12 mouse cellular contexts compared by ENCODE assay signal in genomic region chr4:118059816-118060475, GRCm38 (mm10).
DNase-seq lines count a peak whose midpoint lies in the region; ATAC-seq and TF ChIP-seq lines count a peak whose summit lies in the region.
"Had no signal": no experiment of that assay in that cellular context is flagged by ENCODE, and none has a peak within 500 bp of the region (broad histone marks: within the 10 kb centered on the region; RNA-seq: fewer than 3 reads in every experiment).

No protein-coding gene starts in this region.

- H3K27ac ChIP-seq in forebrain, embryonic 14.5 days (ENCODE audit: low read depth, low read length), result peak overlapping the region; percentile 5; the same call in 1 of the 2 replicates
- H3K27ac ChIP-seq in forebrain, embryonic 10.5 days, result no peak overlapping the region
- H3K27ac ChIP-seq in kidney, adult 2 months (ENCODE audit: insufficient read depth, low read depth, low read length), result 0 out of 2 replicates have a peak overlapping the region, but pooled peaks have one; percentile 5
- H3K27ac ChIP-seq in limb, embryonic 10.5 days, result peak overlapping the region; percentile 87
- H3K27ac ChIP-seq: hindbrain, postnatal 0 days; left cerebral cortex, adult 2 months; macrophage had no signal

- H3K27me3 ChIP-seq in forebrain, embryonic 14.5 days (replicated peaks; ENCODE audit: control insufficient read depth, insufficient read depth, low read length), result no peaks in the 10 kb centered on the region
- H3K27me3 ChIP-seq in forebrain, embryonic 10.5 days (ENCODE audit: poor library complexity, severe bottlenecking), result no peaks in the 10 kb centered on the region
- no peaks in the 10 kb centered on the region for H3K27me3 ChIP-seq in kidney, adult 2 months (replicated peaks; ENCODE audit: control insufficient read depth, insufficient read depth, low read length)
- H3K27me3 ChIP-seq in limb, embryonic 10.5 days (ENCODE audit: low read depth, poor library complexity, severe bottlenecking), result no peaks in the 10 kb centered on the region

- no peak overlapping the region for H3K4me3 ChIP-seq in forebrain, embryonic 14.5 days (ENCODE audit: low read depth, low read length)
- H3K4me3 ChIP-seq in forebrain, embryonic 10.5 days, result no peak overlapping the region
- no peak overlapping the region for H3K4me3 ChIP-seq in kidney, adult 2 months (ENCODE audit: insufficient read depth, low read depth, low read length)
- no peak overlapping the region for H3K4me3 ChIP-seq in limb, embryonic 10.5 days
- H3K4me3 ChIP-seq: left cerebral cortex, adult 2 months had no signal

- 56% methylated on average over 11 of the region's 11 CpGs for WGBS in forebrain, embryonic 14.5 days
- 68% methylated on average over 11 of the region's 11 CpGs for WGBS in forebrain, embryonic 10.5 days
- WGBS in kidney, adult 2 months, result 62% methylated on average over 11 of the region's 11 CpGs
- WGBS in limb, embryonic 10.5 days, result 48% methylated on average over 11 of the region's 11 CpGs

- no peak for TF ChIP-seq POLR2A in kidney, adult 2 months (IDR thresholded peaks at IDR 0.05; ENCODE audit: low read depth, low read length)

- H3K9me3 ChIP-seq in forebrain, embryonic 14.5 days (replicated peaks; ENCODE audit: control insufficient read depth, low read length), result no peaks in the 10 kb centered on the region
- no peaks in the 10 kb centered on the region for H3K9me3 ChIP-seq in forebrain, embryonic 10.5 days
- H3K9me3 ChIP-seq in limb, embryonic 10.5 days (replicated peaks), result no peaks in the 10 kb centered on the region

- no peak for TF ChIP-seq CTCF in kidney, adult 2 months (conservative IDR thresholded peaks at IDR 0.05; ENCODE audit: insufficient read depth, insufficient read length, low read depth, low read length)

- H3K4me1 ChIP-seq in forebrain, embryonic 14.5 days (ENCODE audit: control insufficient read depth, insufficient read depth, low read length), result no peaks in the 10 kb centered on the region
- peaks cover 33% of the 10 kb centered on the region for H3K4me1 ChIP-seq in forebrain, embryonic 10.5 days
- 0 out of 2 replicates have a peak, but pooled peaks cover 8% of the 10 kb centered on the region for H3K4me1 ChIP-seq in kidney, adult 2 months (ENCODE audit: control insufficient read depth, insufficient read depth, low read length)
- H3K4me1 ChIP-seq in limb, embryonic 10.5 days, result peaks cover 56% of the 10 kb centered on the region

- DNase-seq in forebrain, embryonic 14.5 days (ENCODE audit: low spot score), result no peak
- DNase-seq in forebrain, embryonic 10.5 days (ENCODE audit: extremely low spot score, low spot score), result no peak
- no peak for DNase-seq in kidney, adult 2 months
- no peak for DNase-seq in kidney, adult 11 months
- DNase-seq in adrenal gland, postnatal 14 days, result peak; percentile 45
- no peak for DNase-seq in limb, embryonic 10.5 days (ENCODE audit: low spot score)
- no peak for DNase-seq in natural killer cell, adult 2 months (ENCODE audit: low spot score in 2 of 2)
- DNase-seq in cerebellum, postnatal 10 days, result no peak

- no peak overlapping the region for H3K4me2 ChIP-seq in forebrain, embryonic 14.5 days (ENCODE audit: low read length)

- no peak for ATAC-seq in forebrain, embryonic 14.5 days
- ATAC-seq: hindbrain, postnatal 0 days; midbrain, embryonic 16.5 days had no signal

- H3K36me3 ChIP-seq in forebrain, embryonic 14.5 days (ENCODE audit: control insufficient read depth, insufficient read depth, low read length), result no peaks in the 10 kb centered on the region
- no peaks in the 10 kb centered on the region for H3K36me3 ChIP-seq in forebrain, embryonic 10.5 days (replicated peaks)
- H3K36me3 ChIP-seq in kidney, adult 2 months (ENCODE audit: control insufficient read depth, insufficient read depth, low read length), result no peaks in the 10 kb centered on the region
- H3K36me3 ChIP-seq in limb, embryonic 10.5 days, result no peaks in the 10 kb centered on the region

- no peak overlapping the region for H3K9ac ChIP-seq in forebrain, embryonic 14.5 days (ENCODE audit: low read length)
